Mouse (Mus musculus) liver, embryonic 11.5 days (tissue): ENCODE results near the gene Ttll12. TPM values are rescaled to one million over a fixed set of nuclear protein-coding genes. Genes with fewer than 3 reads are reported as not detected.

ENCODE experiments used
- ATAC-seq: fragments of 200-750 bp; cut with Nextera tagmentation; replicated peaks from 2 replicates; pipeline ENCODE4 v1.8.0; 2017; ENCODE audit warnings: moderate number of reproducible peaks, mild to moderate bottlenecking, moderate TSS enrichment, moderate library complexity; ENCODE audit not compliant: low FRiP score
- DNase-seq: peaks from one replicate; pipeline ENCODE4 v3.0.0-alpha.2; 2017; ENCODE audit warnings: low spot score
- H3K27ac ChIP-seq: fragments of 300-500 bp; sonication (generic); 2 replicates; pipeline ENCODE4 v1.5.1; 2014; ENCODE audit warnings: mild to moderate bottlenecking, low read depth, low read length, control low read depth
- H3K27me3 ChIP-seq: fragments of 300-500 bp; sonication (generic); replicated peaks from 2 replicates; pipeline ENCODE4 v1.6.1; 2014; ENCODE audit warnings: low read length, mixed read lengths; ENCODE audit not compliant: control insufficient read depth, insufficient read depth
- H3K36me3 ChIP-seq: fragments of 300-500 bp; sonication (generic); 2 replicates; pipeline ENCODE4 v1.6.1; 2014; ENCODE audit warnings: mild to moderate bottlenecking, low read length, moderate library complexity, mixed read lengths; ENCODE audit not compliant: control insufficient read depth, insufficient read depth
- H3K4me1 ChIP-seq: fragments of 300-500 bp; sonication (generic); replicated peaks from 2 replicates; pipeline ENCODE4 v1.6.1; 2014; ENCODE audit warnings: low read length, mixed read lengths; ENCODE audit not compliant: control insufficient read depth, insufficient read depth
- H3K4me2 ChIP-seq: fragments of 300-500 bp; sonication (generic); 2 replicates; pipeline ENCODE4 v1.6.1; 2014; ENCODE audit warnings: mild to moderate bottlenecking, control low read depth, moderate library complexity
- H3K4me3 ChIP-seq: fragments of 300-500 bp; sonication (generic); 2 replicates; pipeline ENCODE4 v1.5.1; 2014; ENCODE audit warnings: low read depth, low read length, control low read depth
- H3K9ac ChIP-seq: fragments of 300-500 bp; sonication (generic); 2 replicates; pipeline ENCODE4 v1.6.1; 2014; ENCODE audit warnings: low read depth, low read length, control low read depth
- H3K9me3 ChIP-seq: fragments of 300-500 bp; sonication (generic); 2 replicates; pipeline ENCODE4 v1.6.1; 2016; ENCODE audit warnings: low read length, inconsistent platforms, mixed read lengths; ENCODE audit not compliant: control insufficient read depth
- WGBS: fragments of 180-500 bp; shearing (Covaris S2); extraction: QIAGEN DNeasy Blood & Tissue Kit; methylation state at CpG from one replicate; pipeline ENCODE4 v1.1.7; 2014; 5-methylcytosine and 5-hydroxymethylcytosine counted together
- polyA plus RNA-seq: library from polyadenylated mRNA; unstranded; fragments of >200 nt; fragmentation: Nextera tagmentation; extraction: Ambion mirVana; gene quantifications from 2 replicates; pipeline ENCODE4 v1.2.1, GENCODE M21; 2014

Ttll12 gene
- polyA plus RNA-seq, 1 experiment from 2014 or later = 81.4 TPM

GRCm38 (mm10) chr15:83571636-83572035 lies 23.3 kb downstream of the Ttll12 start:
- Histone ChIP-seq H3K27ac (no peak overlapping the region), H3K27me3 (no peaks in the 10 kb centered on the region), H3K4me3 (no peak overlapping the region), H3K9me3 (no peaks in the 10 kb centered on the region), H3K9ac (no peak overlapping the region), H3K36me3 (peaks cover 21% of the 10 kb centered on the region), H3K4me2 (no peak overlapping the region), H3K4me1 (peaks cover 3% of the 10 kb centered on the region; the same call in 1 of the 2 replicates)
- DNase-seq (no peak), ATAC-seq (no peak)
- WGBS = 89% methylated on average over 5 of the region's 5 CpGs

GRCm38 (mm10) chr15:83570641-83571040 lies 24.3 kb downstream of the Ttll12 start:
- ATAC-seq (no peak), DNase-seq (no peak)
- WGBS = 62% methylated on average over 2 of the region's 2 CpGs
- H3K4me2 ChIP-seq = no peak overlapping the region
- H3K36me3 ChIP-seq = peaks cover 12% of the 10 kb centered on the region; the same call in 1 of the 2 replicates
- no peak overlapping the region for H3K9ac ChIP-seq
- H3K9me3 ChIP-seq = no peaks in the 10 kb centered on the region
- H3K27me3 ChIP-seq = no peaks in the 10 kb centered on the region
- no peak overlapping the region for H3K4me3 ChIP-seq
- H3K27ac ChIP-seq = no peak overlapping the region
- peaks cover 8% of the 10 kb centered on the region for H3K4me1 ChIP-seq

- H3K4me2 ChIP-seq = no peak overlapping the region
- no peak overlapping the region for H3K27ac ChIP-seq
- ATAC-seq = 0 out of 2 replicates have a peak, but pooled peaks have one; percentile 29
- peaks cover 16% of the 10 kb centered on the region for H3K4me1 ChIP-seq
- 48% methylated on average over 11 of the region's 11 CpGs for WGBS
- H3K27me3 ChIP-seq = no peaks in the 10 kb centered on the region
- no peak overlapping the region for H3K4me3 ChIP-seq
- DNase-seq = no peak
- no peaks in the 10 kb centered on the region for H3K9me3 ChIP-seq
- H3K36me3 ChIP-seq = peaks cover 3% of the 10 kb centered on the region; the same call in 1 of the 2 replicates
- H3K9ac ChIP-seq = no peak overlapping the region
Measured at GRCm38 (mm10) chr15:83569682-83570081, 25.3 kb downstream of the Ttll12 start.

GRCm38 (mm10) chr15:83568544-83568943 lies 26.4 kb downstream of the Ttll12 start:
- 94% methylated on average over 5 of the region's 5 CpGs for WGBS
- Histone ChIP-seq H3K4me2 (no peak overlapping the region), H3K36me3 (no peaks in the 10 kb centered on the region), H3K9me3 (no peaks in the 10 kb centered on the region), H3K27ac (no peak overlapping the region), H3K9ac (no peak overlapping the region), H3K4me3 (no peak overlapping the region), H3K4me1 (peaks cover 19% of the 10 kb centered on the region), H3K27me3 (no peaks in the 10 kb centered on the region)
- no peak for DNase-seq
- no peak for ATAC-seq

GRCm38 (mm10) chr15:83567728-83568127 lies 27.2 kb downstream of the Ttll12 start:
- no peaks in the 10 kb centered on the region for H3K27me3 ChIP-seq
- no peak overlapping the region for H3K27ac ChIP-seq
- 89% methylated on average over 3 of the region's 3 CpGs for WGBS
- no peak for DNase-seq
- no peak for ATAC-seq
- H3K9me3 ChIP-seq = no peaks in the 10 kb centered on the region
- H3K4me2 ChIP-seq = no peak overlapping the region
- peaks cover 27% of the 10 kb centered on the region for H3K4me1 ChIP-seq
- H3K36me3 ChIP-seq = no peaks in the 10 kb centered on the region
- no peak overlapping the region for H3K4me3 ChIP-seq
- H3K9ac ChIP-seq = no peak overlapping the region

- WGBS = 69% methylated on average over 5 of the region's 5 CpGs
- ATAC-seq (no peak), DNase-seq (no peak)
- no peak overlapping the region for H3K4me3 ChIP-seq
- no peaks in the 10 kb centered on the region for H3K36me3 ChIP-seq
- H3K9me3 ChIP-seq = no peaks in the 10 kb centered on the region
- peaks cover 32% of the 10 kb centered on the region for H3K4me1 ChIP-seq
- no peaks in the 10 kb centered on the region for H3K27me3 ChIP-seq
- H3K27ac ChIP-seq = no peak overlapping the region
- H3K4me2 ChIP-seq = peak overlapping the region; percentile 37; the same call in 1 of the 2 replicates
- peak overlapping the region; percentile 27; the same call in 1 of the 2 replicates for H3K9ac ChIP-seq
Measured at GRCm38 (mm10) chr15:83566006-83566405, 29.0 kb downstream of the Ttll12 start.

GRCm38 (mm10) chr15:83565434-83565833 lies 29.5 kb downstream of the Ttll12 start:
- Histone ChIP-seq H3K4me1 (peaks cover 32% of the 10 kb centered on the region), H3K4me2 (peak overlapping the region; percentile 37), H3K36me3 (no peaks in the 10 kb centered on the region), H3K27me3 (no peaks in the 10 kb centered on the region), H3K9ac (peak overlapping the region; percentile 27; the same call in 1 of the 2 replicates), H3K9me3 (no peaks in the 10 kb centered on the region), H3K27ac (peak overlapping the region; percentile 47; the same call in 1 of the 2 replicates), H3K4me3 (no peak overlapping the region)
- ATAC-seq = peak; percentile 74
- DNase-seq = no peak
- WGBS = 49% methylated on average over 3 of the region's 3 CpGs

GRCm38 (mm10) chr15:83563857-83564651 lies 30.9 kb downstream of the Ttll12 start:
- Histone ChIP-seq H3K4me3 (peak overlapping the region; percentile 75), H3K9ac (peak overlapping the region; percentile 79), H3K27ac (peak overlapping the region; percentile 89), H3K4me2 (peak overlapping the region; percentile 90), H3K27me3 (no peaks in the 10 kb centered on the region), H3K4me1 (peaks cover 32% of the 10 kb centered on the region), H3K9me3 (no peaks in the 10 kb centered on the region), H3K36me3 (no peaks in the 10 kb centered on the region)
- ATAC-seq (peak; percentile 37; the same call in 1 of the 2 replicates), DNase-seq (peak; percentile 70)
- 2% methylated on average over 27 of the region's 27 CpGs for WGBS
